Mouse (Mus musculus): ENCODE measurements at regions not wholly inside any gene's neighbourhood (a gene's known extent, or its start where the extent isn't known, plus 50 kb on each side); places are given as distances from the start of the nearest gene placed in this dataset.
"Not testable (repeated sequence)": the region's sequence is repeated elsewhere in the genome, so short reads cannot be mapped to it uniquely, and the experiment has no call there.

- not testable (repeated sequence) for H3K4me2 ChIP-seq (ENCODE audit: low read depth, low read length); H3K4me3 ChIP-seq (ENCODE audit: low read length); H3K27me3 ChIP-seq (replicated peaks; ENCODE audit: control insufficient read depth, insufficient read depth, low read length); H3K9ac ChIP-seq (ENCODE audit: low read depth, low read length); H3K27ac ChIP-seq (ENCODE audit: low read length); H3K4me1 ChIP-seq (ENCODE audit: control insufficient read depth, insufficient read depth, low read length); ATAC-seq; H3K36me3 ChIP-seq (ENCODE audit: control insufficient read depth, insufficient read depth, low read length); H3K9me3 ChIP-seq (ENCODE audit: control insufficient read depth, low read length)
- WGBS: 70% methylated on average over 2 of the region's 2 CpGs
Measured at GRCm38 (mm10) chr7:60352206-60352605, 212.2 kb upstream of the Snrpn start.

Data from intestine, embryonic 16.5 days (tissue).